Mouse (Mus musculus): ENCODE results near the gene Lrp5. TPM values are rescaled to one million over a fixed set of nuclear protein-coding genes. Genes with fewer than 3 reads are reported as not detected.
"Not testable (repeated sequence)": the region's sequence is repeated elsewhere in the genome, so short reads cannot be mapped to it uniquely, and the experiment has no call there.

Gene Lrp5
- polyA plus RNA-seq, 1 experiment: 13.2 TPM

DNA sequence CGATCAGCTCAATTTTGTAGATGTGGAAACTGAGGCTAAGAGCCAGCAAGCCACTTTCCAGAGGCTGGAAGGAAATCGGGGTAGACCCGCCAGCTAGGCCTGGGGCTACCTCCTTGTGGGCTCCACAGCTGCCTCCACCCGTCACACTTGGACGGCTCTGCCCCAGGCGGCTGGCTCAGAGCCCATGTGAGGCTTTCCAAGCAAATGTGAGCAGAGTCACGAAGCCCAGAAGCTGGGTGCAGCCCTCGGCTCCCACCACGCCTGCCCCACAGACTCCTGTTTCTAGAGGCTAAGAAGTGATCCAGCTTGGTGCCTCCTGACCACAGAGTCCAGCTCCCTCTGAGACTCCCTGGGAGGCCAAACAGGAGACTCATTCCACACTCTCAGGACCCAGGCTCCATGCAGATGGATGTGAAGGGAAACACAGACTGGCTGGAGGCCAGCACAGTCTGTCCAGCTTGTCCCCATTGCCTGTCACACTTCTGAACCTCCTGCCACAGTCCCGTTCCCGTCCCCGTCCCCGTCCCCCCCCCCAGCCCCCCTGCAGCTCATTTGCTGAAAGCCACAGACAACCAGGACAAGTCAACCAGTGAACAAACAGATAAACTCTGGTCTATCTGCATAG is 4.9 kb downstream of the Lrp5 start:
- Histone ChIP-seq H3K4me3 (ENCODE audit: insufficient read depth, low read depth, low read length) (0 out of 2 replicates have a peak overlapping the region, but pooled peaks have one; percentile 6), H3K4me1 (ENCODE audit: control insufficient read depth, insufficient read depth, insufficient read length, low read length) (peaks cover 45% of the 10 kb centered on the region), H3K27ac (replicated peaks; ENCODE audit: low read depth, low read length) (peak overlapping the region; percentile 42)

- Histone ChIP-seq H3K4me3 (ENCODE audit: insufficient read depth, low read depth, low read length) (no peak overlapping the region), H3K27ac (replicated peaks; ENCODE audit: low read depth, low read length) (peak overlapping the region; percentile 33; the same call in 1 of the 2 replicates), H3K4me1 (ENCODE audit: control insufficient read depth, insufficient read depth, insufficient read length, low read length) (peaks cover 45% of the 10 kb centered on the region)
These were observed 5.6 kb downstream of the Lrp5 start for GRCm38 (mm10) chr19:3680732-3681131.

DNA sequence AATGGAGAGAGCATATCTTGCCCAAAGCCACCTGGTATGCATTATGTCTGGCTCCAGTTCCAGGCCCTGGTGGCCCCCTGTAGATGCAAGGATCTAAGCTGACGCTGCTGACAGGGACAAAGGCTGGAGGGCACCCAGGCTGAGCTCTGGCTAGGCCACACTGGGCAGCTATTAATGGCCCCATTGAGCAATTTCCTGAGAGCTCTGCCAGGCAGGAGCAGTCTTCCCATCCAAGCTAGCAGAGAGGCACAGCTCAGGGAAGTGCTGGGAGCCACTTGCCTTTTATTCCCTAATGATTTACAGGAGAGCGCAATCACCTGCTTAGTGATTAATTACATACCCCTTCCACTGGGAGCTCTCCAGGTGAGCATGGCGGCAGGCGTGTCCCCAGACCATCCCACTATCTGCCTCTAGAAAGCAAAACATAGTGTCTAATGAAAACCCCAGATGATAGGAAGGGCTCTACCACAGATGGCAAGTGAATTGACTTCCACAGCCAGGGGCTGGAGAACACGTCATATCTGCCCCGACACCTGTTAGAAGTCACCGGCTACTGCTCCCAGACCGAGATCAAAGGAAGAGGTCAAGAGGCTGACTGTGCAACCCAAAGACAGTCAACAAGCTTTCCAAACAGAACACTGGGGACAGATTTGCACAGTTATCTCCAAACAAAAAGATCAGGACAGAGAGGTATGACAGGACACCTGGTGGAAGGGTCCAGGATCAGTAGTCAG is 12.1 kb downstream of the Lrp5 start:
- Histone ChIP-seq H3K4me3 (ENCODE audit: insufficient read depth, low read depth, low read length) (no peak overlapping the region), H3K27ac (replicated peaks; ENCODE audit: low read depth, low read length) (peak overlapping the region; percentile 50)

GRCm38 (mm10) chr19:3673149-3673548 is 13.2 kb downstream of the Lrp5 start:
- 0 out of 2 replicates have a peak overlapping the region, but pooled peaks have one; percentile 10 for H3K27ac ChIP-seq (replicated peaks; ENCODE audit: low read depth, low read length)
- no peak overlapping the region for H3K4me3 ChIP-seq (ENCODE audit: insufficient read depth, low read depth, low read length)
- H3K4me1 ChIP-seq (ENCODE audit: control insufficient read depth, insufficient read depth, insufficient read length, low read length): peaks cover 34% of the 10 kb centered on the region

More for the DNA sequence above, 12.1 kb downstream of the Lrp5 start:
- peaks cover 26% of the 10 kb centered on the region for H3K4me1 ChIP-seq (ENCODE audit: control insufficient read depth, insufficient read depth, insufficient read length, low read length)

- Histone ChIP-seq H3K4me1 (ENCODE audit: control insufficient read depth, insufficient read depth, insufficient read length, low read length) (peaks cover 57% of the 10 kb centered on the region), H3K27ac (replicated peaks; ENCODE audit: low read depth, low read length) (peak overlapping the region; percentile 79), H3K4me3 (ENCODE audit: insufficient read depth, low read depth, low read length) (peak overlapping the region; percentile 46)
These were observed 17.3 kb downstream of the Lrp5 start for GRCm38 (mm10) chr19:3669100-3669499.

- Histone ChIP-seq H3K4me3 (ENCODE audit: insufficient read depth, low read depth, low read length) (peak overlapping the region; percentile 46), H3K4me1 (ENCODE audit: control insufficient read depth, insufficient read depth, insufficient read length, low read length) (peaks cover 52% of the 10 kb centered on the region), H3K27ac (replicated peaks; ENCODE audit: low read depth, low read length) (peak overlapping the region; percentile 73)
These were observed 17.8 kb downstream of the Lrp5 start for GRCm38 (mm10) chr19:3668551-3668950.

DNA sequence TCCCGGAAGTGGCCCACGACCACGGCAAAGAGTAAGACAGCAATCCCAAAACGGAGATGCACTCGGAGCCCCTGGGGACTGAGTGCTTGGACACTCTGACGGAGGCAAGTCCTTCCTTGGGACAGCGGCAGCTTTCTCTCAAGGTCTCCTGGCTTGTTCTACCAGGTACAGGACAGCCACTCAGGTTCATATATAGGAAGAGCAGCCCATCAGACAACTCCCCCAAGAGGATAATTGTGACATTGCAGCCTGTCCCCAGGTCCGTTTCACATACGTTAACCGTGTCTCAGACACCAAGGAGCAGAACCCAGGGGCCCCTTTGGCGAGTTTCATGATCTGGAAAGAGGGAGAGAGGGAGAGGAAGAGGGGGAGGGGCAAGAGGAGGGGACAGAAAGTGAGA is 18.4 kb downstream of the Lrp5 start:
- Histone ChIP-seq H3K4me3 (ENCODE audit: insufficient read depth, low read depth, low read length) (peak overlapping the region; percentile 46), H3K27ac (replicated peaks; ENCODE audit: low read depth, low read length) (peak overlapping the region; percentile 73), H3K4me1 (ENCODE audit: control insufficient read depth, insufficient read depth, insufficient read length, low read length) (peaks cover 52% of the 10 kb centered on the region)

- H3K4me3 ChIP-seq (ENCODE audit: insufficient read depth, low read depth, low read length): peak overlapping the region; percentile 46
- H3K4me1 ChIP-seq (ENCODE audit: control insufficient read depth, insufficient read depth, insufficient read length, low read length): peaks cover 52% of the 10 kb centered on the region
These were observed 19.0 kb downstream of the Lrp5 start for GRCm38 (mm10) chr19:3667155-3667895.

DNA sequence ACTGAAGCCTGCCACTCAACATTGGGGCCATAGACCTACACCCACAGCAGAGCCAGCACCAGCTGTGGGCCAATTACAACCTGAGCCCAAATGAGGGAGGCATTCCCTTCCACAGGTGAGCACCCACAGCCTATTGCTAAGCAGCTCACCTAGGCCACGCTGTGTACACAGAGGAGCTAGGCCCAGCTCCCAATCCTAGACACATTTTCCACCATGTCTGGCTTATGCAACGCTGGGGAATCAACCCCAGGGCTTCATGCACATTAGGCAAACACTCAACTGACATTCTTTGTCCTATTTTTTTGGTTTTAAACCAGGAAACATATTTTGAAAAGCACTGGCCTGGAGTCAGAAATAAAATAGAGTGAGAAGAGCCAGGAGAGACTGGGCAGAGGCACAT is 19.7 kb downstream of the Lrp5 start:
- H3K4me1 ChIP-seq (ENCODE audit: control insufficient read depth, insufficient read depth, insufficient read length, low read length): peaks cover 52% of the 10 kb centered on the region
- peak overlapping the region; percentile 69 for H3K27ac ChIP-seq (replicated peaks; ENCODE audit: low read depth, low read length)
- H3K4me3 ChIP-seq (ENCODE audit: insufficient read depth, low read depth, low read length): no peak overlapping the region

More at GRCm38 (mm10) chr19:3667155-3667895, 19.0 kb downstream of the Lrp5 start:
- peak overlapping the region; percentile 73 for H3K27ac ChIP-seq (replicated peaks; ENCODE audit: low read depth, low read length)

- Histone ChIP-seq H3K27ac (replicated peaks; ENCODE audit: low read depth, low read length) (peak overlapping the region; percentile 69; the same call in 1 of the 2 replicates), H3K4me1 (ENCODE audit: control insufficient read depth, insufficient read depth, insufficient read length, low read length) (peaks cover 47% of the 10 kb centered on the region), H3K4me3 (ENCODE audit: insufficient read depth, low read depth, low read length) (no peak overlapping the region)
These were observed 20.9 kb downstream of the Lrp5 start for GRCm38 (mm10) chr19:3665510-3665909.

DNA sequence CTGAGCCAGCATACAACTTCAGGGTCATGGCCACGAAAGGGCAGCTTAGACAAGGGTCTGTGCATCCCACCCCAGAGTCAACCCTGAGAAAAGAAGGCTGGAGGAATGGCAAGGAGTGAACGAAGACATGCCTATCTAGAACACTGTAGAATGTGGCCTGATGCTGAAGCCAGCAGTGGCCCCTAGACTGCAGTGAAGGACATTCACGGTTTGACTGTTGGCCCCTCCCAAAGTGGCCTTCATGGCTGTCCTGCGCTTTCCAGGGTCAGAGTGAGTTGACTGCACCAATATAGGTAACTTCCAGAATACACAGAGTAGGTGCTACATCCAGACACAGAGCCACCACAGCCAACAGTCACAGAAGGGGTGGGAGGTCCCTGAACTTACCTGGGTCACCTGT is 28.4 kb downstream of the Lrp5 start:
- Histone ChIP-seq H3K4me1 (ENCODE audit: control insufficient read depth, insufficient read depth, insufficient read length, low read length) (peaks cover 19% of the 10 kb centered on the region), H3K27ac (replicated peaks; ENCODE audit: low read depth, low read length) (no peak overlapping the region), H3K4me3 (ENCODE audit: insufficient read depth, low read depth, low read length) (no peak overlapping the region)

DNA sequence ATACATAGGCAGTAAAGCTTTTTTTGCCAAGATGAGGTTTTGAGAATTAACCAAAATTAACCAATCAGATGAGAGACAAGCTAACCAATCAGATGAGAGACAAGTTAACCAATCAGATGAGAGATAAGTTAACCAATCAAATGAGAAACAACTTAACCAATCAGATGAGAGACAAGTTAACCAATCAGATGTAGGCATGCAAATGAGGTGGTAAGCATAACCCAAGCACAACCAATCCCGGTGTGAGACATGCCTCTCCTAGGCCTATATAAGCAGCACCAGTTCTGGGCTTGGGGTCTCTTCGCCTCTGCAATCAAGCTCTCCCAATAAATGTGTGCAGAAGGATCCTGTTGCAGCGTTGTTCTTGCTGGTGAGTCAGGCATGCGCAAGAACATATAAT is 29.3 kb downstream of the Lrp5 start:
- not testable (repeated sequence) for H3K27ac ChIP-seq (replicated peaks; ENCODE audit: low read depth, low read length); H3K4me3 ChIP-seq (ENCODE audit: insufficient read depth, low read depth, low read length)
- H3K4me1 ChIP-seq (ENCODE audit: control insufficient read depth, insufficient read depth, insufficient read length, low read length): peaks cover 19% of the 10 kb centered on the region

- Histone ChIP-seq H3K4me3 (ENCODE audit: insufficient read depth, low read depth, low read length) (no peak overlapping the region), H3K4me1 (ENCODE audit: control insufficient read depth, insufficient read depth, insufficient read length, low read length) (peaks cover 19% of the 10 kb centered on the region), H3K27ac (replicated peaks; ENCODE audit: low read depth, low read length) (no peak overlapping the region)
These were observed 30.2 kb downstream of the Lrp5 start for GRCm38 (mm10) chr19:3656144-3656543.

DNA sequence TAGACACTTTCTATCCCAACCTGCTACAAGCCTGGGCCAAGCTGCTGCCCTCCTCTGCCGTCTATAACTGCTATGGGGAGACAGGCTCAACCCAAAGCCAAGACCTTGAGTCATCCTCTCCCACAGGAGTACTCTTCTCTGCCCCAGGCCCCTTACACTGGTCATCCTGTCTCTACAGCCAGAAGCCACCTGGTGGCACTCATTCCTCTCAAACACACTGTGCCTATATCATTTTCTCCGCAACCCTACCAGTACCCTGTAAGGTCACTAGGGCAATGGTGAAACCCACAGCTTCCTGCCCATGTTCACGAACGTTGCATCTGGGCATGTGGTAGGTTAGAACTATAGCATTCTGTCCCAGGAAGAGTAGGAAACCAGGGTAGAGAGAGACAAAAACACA is 31.4 kb downstream of the Lrp5 start:
- Histone ChIP-seq H3K4me1 (ENCODE audit: control insufficient read depth, insufficient read depth, insufficient read length, low read length) (peaks cover 25% of the 10 kb centered on the region), H3K4me3 (ENCODE audit: insufficient read depth, low read depth, low read length) (no peak overlapping the region), H3K27ac (replicated peaks; ENCODE audit: low read depth, low read length) (0 out of 2 replicates have a peak overlapping the region, but pooled peaks have one; percentile 19)

DNA sequence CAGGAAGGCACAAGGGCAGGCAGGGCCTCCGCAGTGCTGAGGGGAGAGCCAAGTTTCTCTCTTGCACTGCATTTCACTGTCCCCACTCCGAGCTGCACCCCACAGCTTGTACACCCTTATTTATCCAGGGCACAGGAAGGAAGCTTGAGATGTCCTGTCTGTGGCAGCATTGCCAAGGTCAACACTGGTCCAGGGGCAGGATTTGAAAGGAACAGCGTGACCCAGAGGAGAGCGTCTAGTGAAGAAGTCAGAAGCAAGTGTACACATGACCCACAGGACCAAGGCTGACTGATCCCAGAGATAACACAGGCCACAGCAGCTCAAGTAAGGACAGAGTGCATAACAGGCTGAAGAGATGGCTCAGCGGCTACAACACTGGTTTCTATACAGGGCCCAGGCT is 32.3 kb downstream of the Lrp5 start:
- no peak overlapping the region for H3K4me3 ChIP-seq (ENCODE audit: insufficient read depth, low read depth, low read length)

More for the DNA sequence above, 32.3 kb downstream of the Lrp5 start:
- Histone ChIP-seq H3K27ac (replicated peaks; ENCODE audit: low read depth, low read length) (peak overlapping the region; percentile 58), H3K4me1 (ENCODE audit: control insufficient read depth, insufficient read depth, insufficient read length, low read length) (peaks cover 25% of the 10 kb centered on the region)

Data from brown adipose tissue, adult 24 weeks (tissue).